Mouse (Mus musculus) forebrain, embryonic 10.5 days (tissue): ENCODE measurements at regions not wholly inside any gene's neighbourhood (a gene's known extent, or its start where the extent isn't known, plus 50 kb on each side); places are given as distances from the start of the nearest gene placed in this dataset.
A peak's percentile ranks its signal among the peaks of the same experiment; 100 is the strongest.

Experiments used
- DNase-seq: peaks from one replicate; pipeline ENCODE4 v3.0.0-alpha.2; 2017; ENCODE audit warnings: low spot score; ENCODE audit errors: extremely low spot score
- H3K27ac ChIP-seq: fragments of 300-500 bp; sonication (generic); 2 replicates; pipeline ENCODE4 v1.5.1; 2016; ENCODE audit warnings: mild to moderate bottlenecking
- H3K27me3 ChIP-seq: fragments of 300-500 bp; sonication (generic); 2 replicates; pipeline ENCODE4 v1.6.1; 2016; ENCODE audit warnings: mild to moderate bottlenecking; ENCODE audit not compliant: poor library complexity, severe bottlenecking
- H3K36me3 ChIP-seq: fragments of 300-500 bp; sonication (generic); replicated peaks from 2 replicates; pipeline ENCODE4 v1.6.1; 2016; ENCODE audit warnings: mild to moderate bottlenecking, moderate library complexity
- H3K4me1 ChIP-seq: fragments of 300-500 bp; sonication (generic); 2 replicates; pipeline ENCODE4 v1.6.1; 2016
- H3K4me3 ChIP-seq: fragments of 300-500 bp; sonication (generic); 2 replicates; pipeline ENCODE4 v1.5.1; 2016; ENCODE audit warnings: mild to moderate bottlenecking, moderate library complexity
- H3K9me3 ChIP-seq: fragments of 300-500 bp; sonication (generic); 2 replicates; pipeline ENCODE4 v1.6.1; 2016; ENCODE audit warnings: mild to moderate bottlenecking, moderate library complexity
- WGBS: fragments of 180-500 bp; shearing (Covaris S2); methylation state at CpG from one replicate; pipeline ENCODE4 v1.1.7; 2016; 5-methylcytosine and 5-hydroxymethylcytosine counted together

- whole genome bisulfite sequencing, result 85% methylated on average over 5 of the region's 5 CpGs
- peak overlapping the region; percentile 22; the same call in 1 of the 2 replicates for H3K27ac ChIP-seq
- no peak for DNase-seq
- H3K9me3 ChIP-seq, result no peaks in the 10 kb centered on the region; the same call in 1 of the 2 replicates
- peaks cover 14% of the 10 kb centered on the region for H3K27me3 ChIP-seq
- no peak overlapping the region for H3K4me3 ChIP-seq
- H3K36me3 ChIP-seq, result no peaks in the 10 kb centered on the region
- peaks cover 38% of the 10 kb centered on the region for H3K4me1 ChIP-seq
These were observed 274.9 kb upstream of the Zmiz1 start for GRCm38 (mm10) chr14:25184042-25184441.

- peaks cover 14% of the 10 kb centered on the region for H3K27me3 ChIP-seq
- peak overlapping the region; percentile 22; the same call in 1 of the 2 replicates for H3K27ac ChIP-seq
- no peak overlapping the region for H3K4me3 ChIP-seq
- no peaks in the 10 kb centered on the region; the same call in 1 of the 2 replicates for H3K9me3 ChIP-seq
- H3K4me1 ChIP-seq, result peaks cover 38% of the 10 kb centered on the region
- no peaks in the 10 kb centered on the region for H3K36me3 ChIP-seq
- 88% methylated on average over 1 of the region's 1 CpGs for WGBS
- DNase-seq, result no peak
These were observed 274.1 kb upstream of the Zmiz1 start for GRCm38 (mm10) chr14:25184875-25185274.

- 51% methylated on average over 10 of the region's 10 CpGs for WGBS
- Histone ChIP-seq H3K4me1 (peaks cover 43% of the 10 kb centered on the region), H3K27ac (peak overlapping the region; percentile 60), H3K9me3 (no peaks in the 10 kb centered on the region; the same call in 1 of the 2 replicates), H3K36me3 (no peaks in the 10 kb centered on the region), H3K4me3 (no peak overlapping the region), H3K27me3 (peaks cover 19% of the 10 kb centered on the region)
- no peak for DNase-seq
These were observed 273.4 kb upstream of the Zmiz1 start for GRCm38 (mm10) chr14:25185556-25185958.

GRCm38 (mm10) chr14:25185959-25186771 is 272.8 kb upstream of the Zmiz1 start:
- DNase-seq, result no peak
- Histone ChIP-seq H3K27ac (peak overlapping the region; percentile 60), H3K4me1 (peaks cover 46% of the 10 kb centered on the region), H3K4me3 (no peak overlapping the region), H3K27me3 (peaks cover 20% of the 10 kb centered on the region), H3K36me3 (no peaks in the 10 kb centered on the region), H3K9me3 (no peaks in the 10 kb centered on the region; the same call in 1 of the 2 replicates)
- 56% methylated on average over 14 of the region's 14 CpGs for WGBS

- Histone ChIP-seq H3K9me3 (no peaks in the 10 kb centered on the region; the same call in 1 of the 2 replicates), H3K4me1 (peaks cover 36% of the 10 kb centered on the region), H3K36me3 (no peaks in the 10 kb centered on the region), H3K27ac (0 out of 2 replicates have a peak overlapping the region, but pooled peaks have one; percentile 3), H3K27me3 (peaks cover 20% of the 10 kb centered on the region), H3K4me3 (no peak overlapping the region)
- WGBS, result 91% methylated on average over 5 of the region's 5 CpGs
- DNase-seq, result no peak
These were observed 271.3 kb upstream of the Zmiz1 start for GRCm38 (mm10) chr14:25187715-25188114.

- peaks cover 31% of the 10 kb centered on the region for H3K4me1 ChIP-seq
- no peaks in the 10 kb centered on the region for H3K9me3 ChIP-seq
- H3K27ac ChIP-seq, result 0 out of 2 replicates have a peak overlapping the region, but pooled peaks have one; percentile 17
- H3K36me3 ChIP-seq, result no peaks in the 10 kb centered on the region
- WGBS, result 91% methylated on average over 5 of the region's 5 CpGs
- DNase-seq, result no peak
- H3K27me3 ChIP-seq, result peaks cover 19% of the 10 kb centered on the region
- H3K4me3 ChIP-seq, result no peak overlapping the region
These were observed 269.7 kb upstream of the Zmiz1 start for GRCm38 (mm10) chr14:25189256-25189655.

- Histone ChIP-seq H3K36me3 (no peaks in the 10 kb centered on the region), H3K27me3 (peaks cover 14% of the 10 kb centered on the region; the same call in 1 of the 2 replicates), H3K27ac (peak overlapping the region; percentile 49; the same call in 1 of the 2 replicates), H3K4me3 (no peak overlapping the region), H3K9me3 (no peaks in the 10 kb centered on the region), H3K4me1 (peaks cover 20% of the 10 kb centered on the region)
- DNase-seq, result no peak
- 93% methylated on average over 10 of the region's 10 CpGs for WGBS
These were observed 268.2 kb upstream of the Zmiz1 start for GRCm38 (mm10) chr14:25190680-25191270.

- Histone ChIP-seq H3K9me3 (no peaks in the 10 kb centered on the region), H3K4me1 (peaks cover 31% of the 10 kb centered on the region), H3K27ac (peak overlapping the region; percentile 70), H3K4me3 (no peak overlapping the region), H3K27me3 (peaks cover 10% of the 10 kb centered on the region; the same call in 1 of the 2 replicates), H3K36me3 (no peaks in the 10 kb centered on the region)
- no peak for DNase-seq
- 61% methylated on average over 5 of the region's 5 CpGs for WGBS
These were observed 262.2 kb upstream of the Zmiz1 start for GRCm38 (mm10) chr14:25196820-25197219.

- 89% methylated on average over 3 of the region's 3 CpGs for WGBS
- no peak for DNase-seq
- Histone ChIP-seq H3K27ac (peak overlapping the region; percentile 65; the same call in 1 of the 2 replicates), H3K27me3 (peaks cover 10% of the 10 kb centered on the region; the same call in 1 of the 2 replicates), H3K36me3 (no peaks in the 10 kb centered on the region), H3K4me1 (peaks cover 40% of the 10 kb centered on the region), H3K4me3 (no peak overlapping the region), H3K9me3 (no peaks in the 10 kb centered on the region)
These were observed 259.1 kb upstream of the Zmiz1 start for GRCm38 (mm10) chr14:25199900-25200299.

GRCm38 (mm10) chr14:25200656-25201179 is 258.3 kb upstream of the Zmiz1 start:
- Histone ChIP-seq H3K4me1 (peaks cover 40% of the 10 kb centered on the region), H3K27me3 (peaks cover 8% of the 10 kb centered on the region; the same call in 1 of the 2 replicates), H3K4me3 (no peak overlapping the region), H3K36me3 (no peaks in the 10 kb centered on the region), H3K9me3 (no peaks in the 10 kb centered on the region), H3K27ac (peak overlapping the region; percentile 46; the same call in 1 of the 2 replicates)
- no peak for DNase-seq
- 82% methylated on average over 4 of the region's 4 CpGs for WGBS

- 87% methylated on average over 2 of the region's 2 CpGs for WGBS
These were observed 256.7 kb upstream of the Zmiz1 start for GRCm38 (mm10) chr14:25202312-25202711.

GRCm38 (mm10) chr14:25204091-25204490 is 254.9 kb upstream of the Zmiz1 start:
- Histone ChIP-seq H3K27me3 (peaks cover 8% of the 10 kb centered on the region; the same call in 1 of the 2 replicates), H3K36me3 (no peaks in the 10 kb centered on the region), H3K27ac (peak overlapping the region; percentile 12; the same call in 1 of the 2 replicates), H3K4me1 (peaks cover 53% of the 10 kb centered on the region), H3K4me3 (no peak overlapping the region), H3K9me3 (no peaks in the 10 kb centered on the region)
- DNase-seq, result no peak
- WGBS, result 94% methylated on average over 5 of the region's 5 CpGs

More at GRCm38 (mm10) chr14:25202312-25202711, 256.7 kb upstream of the Zmiz1 start:
- no peak for DNase-seq
- Histone ChIP-seq H3K36me3 (no peaks in the 10 kb centered on the region), H3K27me3 (peaks cover 8% of the 10 kb centered on the region; the same call in 1 of the 2 replicates), H3K4me3 (no peak overlapping the region), H3K9me3 (no peaks in the 10 kb centered on the region), H3K27ac (no peak overlapping the region), H3K4me1 (peaks cover 36% of the 10 kb centered on the region)
